Mouse (Mus musculus) ovary, postnatal 10 days (tissue): ENCODE results near the gene Asxl1.

ENCODE experiments used
- DNase-seq: peaks from one replicate; pipeline ENCODE4 v3.0.0; 2022; ENCODE audit warnings: low spot score

The Asxl1 gene

DNA sequence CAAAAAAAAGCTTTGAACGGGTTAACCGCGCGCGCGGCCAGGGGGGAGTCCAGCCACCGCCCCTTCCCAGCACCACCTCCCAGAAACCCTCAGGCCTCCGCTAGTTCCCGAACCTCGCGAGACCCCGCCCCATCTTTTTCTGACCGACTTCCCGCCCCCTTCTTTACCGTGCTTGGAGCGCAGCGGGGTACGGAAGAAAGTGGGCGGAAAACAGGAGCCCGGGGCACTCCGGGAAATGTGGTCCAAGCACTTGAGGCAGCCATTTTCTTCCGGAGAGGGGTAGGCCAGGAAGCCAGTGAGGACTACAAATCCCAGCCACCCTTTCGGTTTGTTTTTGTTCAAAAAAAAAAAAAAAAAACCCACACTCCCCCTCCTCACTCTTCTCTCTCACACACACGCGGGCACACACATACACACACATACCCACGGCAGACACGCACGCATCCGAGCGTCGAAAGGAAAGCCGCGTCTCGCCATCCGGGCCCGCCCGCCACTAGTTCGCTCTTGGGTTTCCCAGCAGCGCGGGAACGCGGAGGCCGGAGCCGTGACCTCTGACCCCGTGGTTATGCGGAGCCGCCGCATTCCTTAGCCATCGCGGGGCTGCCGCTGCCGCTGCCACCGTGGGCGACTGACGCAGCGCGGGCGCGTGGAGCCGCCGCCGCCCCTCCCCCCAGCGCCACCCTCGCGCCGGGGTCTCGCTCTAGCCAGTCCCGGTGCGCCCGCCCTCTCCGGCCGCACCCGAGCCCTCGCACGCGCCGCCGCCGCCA lies at the start of gene Asxl1:
TSS of gene Asxl1 (plus strand) at position 376 of the 767 bp plus-strand sequence.
- peak; percentile 87 for DNase-seq

DNA sequence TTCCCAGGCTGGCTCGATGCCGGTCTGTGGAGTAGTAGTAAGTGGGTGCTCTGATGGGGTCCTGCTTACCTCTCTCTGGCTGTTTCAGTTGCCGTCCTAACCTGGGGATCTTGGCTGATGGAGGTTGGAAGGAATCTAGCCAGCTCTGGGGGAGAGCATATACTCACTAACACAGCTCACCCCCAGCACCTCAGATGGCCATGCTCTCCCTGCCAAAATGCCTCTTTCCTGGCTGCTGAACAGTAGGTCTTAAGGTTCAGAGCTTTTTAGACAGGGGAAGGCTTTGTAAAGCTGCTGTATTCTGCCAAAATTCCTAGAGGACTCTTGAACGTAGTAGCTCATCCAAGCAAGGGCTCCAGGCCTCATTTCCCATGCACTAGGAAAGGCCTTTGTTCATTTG lies 47.9 kb upstream of the Asxl1 start:
- DNase-seq: no peak

DNA sequence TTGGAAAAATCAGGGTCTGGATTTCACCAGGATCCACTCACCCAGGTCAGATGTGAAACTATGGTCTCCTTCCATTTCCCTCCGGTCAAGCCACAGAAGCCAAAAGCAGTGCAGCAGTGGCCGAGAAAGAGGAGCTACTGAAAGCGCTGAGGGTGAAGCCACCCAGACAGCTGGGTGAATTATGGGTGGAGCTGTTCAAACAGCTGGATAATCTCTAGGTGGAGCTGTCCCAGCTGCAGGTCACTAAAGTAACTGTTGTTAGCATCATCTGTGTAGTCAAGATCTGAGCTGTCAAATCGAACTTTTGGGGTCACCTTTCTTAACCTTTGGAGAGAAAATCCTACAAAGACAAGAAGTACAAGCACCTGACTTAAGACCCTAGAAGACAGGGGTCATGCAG lies 47.2 kb upstream of the Asxl1 start:
- no peak for DNase-seq

DNA sequence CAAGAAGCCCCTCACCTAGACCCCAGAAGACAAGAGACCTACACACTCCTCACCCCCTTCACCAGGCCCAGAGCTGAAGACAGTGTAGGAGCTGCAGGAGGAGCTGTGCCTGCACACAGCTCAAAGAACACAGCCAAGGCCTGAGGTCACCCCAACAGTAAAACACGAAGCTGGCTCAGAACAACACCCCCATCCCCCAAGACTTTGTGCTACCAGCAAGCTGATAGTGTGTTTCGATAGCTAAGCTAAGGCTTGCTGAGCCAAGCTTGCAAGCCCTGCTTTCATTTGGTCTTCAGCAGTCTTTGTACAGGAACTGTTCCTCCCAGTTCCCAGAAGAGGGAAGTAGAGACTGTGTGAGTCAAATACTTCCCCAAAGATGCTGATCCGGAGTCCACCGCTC lies 46.8 kb upstream of the Asxl1 start:
- DNase-seq: no peak

DNA sequence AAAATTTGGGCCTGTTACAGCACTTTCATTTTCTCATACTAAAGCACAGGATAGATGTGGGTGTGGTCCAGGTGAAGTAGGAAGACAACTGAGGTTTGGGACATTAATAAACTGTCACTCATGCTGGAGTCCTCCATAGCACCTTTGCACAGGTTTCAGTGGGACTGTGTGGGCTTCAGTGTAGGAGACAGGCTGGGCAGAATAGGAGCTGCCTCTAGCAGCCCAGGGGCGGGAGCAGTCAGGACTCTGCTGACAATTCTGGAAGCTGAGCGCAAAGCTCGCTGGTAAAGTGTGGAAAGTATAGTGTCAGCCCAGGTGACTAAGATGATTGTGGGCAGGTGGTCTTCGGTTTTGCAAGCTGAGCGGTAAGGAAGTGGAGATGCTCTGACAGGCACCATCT lies 44.5 kb upstream of the Asxl1 start:
- DNase-seq: no peak

DNA sequence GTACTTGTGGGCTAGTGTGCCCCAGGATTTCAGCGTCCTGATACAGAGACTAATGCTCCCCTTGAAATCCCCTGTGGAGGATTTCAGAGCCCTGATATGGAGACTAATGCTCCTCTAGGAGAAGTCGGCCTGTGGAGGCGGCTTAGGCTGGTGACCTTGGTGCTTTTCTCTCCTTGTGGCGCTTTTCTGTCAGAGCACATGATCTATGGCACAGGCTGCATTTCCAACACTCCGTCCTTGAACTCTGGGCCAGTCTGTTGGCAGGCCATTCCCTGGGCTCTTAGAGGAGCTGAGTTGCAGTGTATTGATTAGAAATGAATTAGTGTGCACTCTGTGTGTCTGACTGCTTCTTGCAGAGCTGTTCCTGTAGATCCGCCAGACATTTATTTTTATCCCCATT lies 40.4 kb upstream of the Asxl1 start:
- no peak for DNase-seq

DNA sequence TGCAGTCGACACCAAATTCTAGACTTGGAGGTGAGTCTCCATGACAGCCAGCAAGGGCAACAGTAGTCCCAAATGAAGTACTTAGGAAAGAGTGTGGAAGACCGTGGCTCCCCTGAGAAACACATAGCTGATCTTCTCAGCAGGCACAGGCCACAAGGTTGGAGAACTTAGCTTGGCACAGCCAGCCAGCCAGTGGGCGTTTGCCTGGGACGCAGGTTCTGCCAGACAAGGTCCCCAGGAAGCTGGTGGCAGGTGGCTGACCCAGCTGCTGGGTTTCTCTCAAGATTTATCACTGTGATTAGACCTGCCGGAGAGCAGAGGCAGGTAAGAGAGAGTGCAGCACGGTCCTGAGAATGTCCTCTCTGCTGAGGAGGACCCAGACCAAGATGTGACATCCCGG lies 37.0 kb upstream of the Asxl1 start:
- DNase-seq: no peak

DNA sequence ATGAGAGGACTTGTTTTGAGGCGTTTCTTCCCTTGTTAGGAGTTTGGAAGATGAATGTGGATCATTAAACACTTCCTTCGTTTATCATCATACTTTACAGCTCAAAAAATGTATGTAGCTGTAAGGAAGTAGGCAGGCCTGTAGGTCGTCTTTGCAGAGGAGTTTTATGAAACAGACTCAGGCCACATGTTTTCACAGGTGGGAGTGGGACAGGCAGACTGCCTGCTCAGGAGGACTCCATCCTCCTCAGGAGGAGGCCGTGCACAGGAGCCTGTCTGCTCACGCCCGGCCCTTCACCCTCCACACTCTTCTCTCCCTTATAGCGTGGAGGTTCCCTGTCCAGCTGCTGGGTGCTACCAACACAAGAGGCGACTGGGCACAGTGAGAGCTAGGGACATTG lies 36.5 kb upstream of the Asxl1 start:
- no peak for DNase-seq

DNA sequence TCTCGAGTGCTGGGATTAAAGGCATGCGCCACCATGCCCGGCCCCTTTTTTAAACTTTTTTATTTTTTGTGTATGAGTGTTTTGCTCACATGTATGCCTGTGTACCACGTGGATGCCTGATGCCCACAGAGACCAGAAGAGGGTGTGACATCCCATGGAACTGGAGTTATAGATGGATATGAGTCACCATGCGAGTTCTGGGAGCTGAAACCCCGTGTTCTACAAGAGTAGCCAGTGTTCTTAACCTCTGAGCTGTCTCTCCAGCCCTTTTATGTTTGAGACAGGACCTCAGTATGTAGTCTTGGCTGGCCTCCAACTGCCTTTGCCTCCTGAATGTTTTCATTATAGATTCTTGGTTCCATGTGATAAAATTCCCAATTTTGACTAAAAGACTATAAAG lies 35.4 kb upstream of the Asxl1 start:
- DNase-seq: no peak

DNA sequence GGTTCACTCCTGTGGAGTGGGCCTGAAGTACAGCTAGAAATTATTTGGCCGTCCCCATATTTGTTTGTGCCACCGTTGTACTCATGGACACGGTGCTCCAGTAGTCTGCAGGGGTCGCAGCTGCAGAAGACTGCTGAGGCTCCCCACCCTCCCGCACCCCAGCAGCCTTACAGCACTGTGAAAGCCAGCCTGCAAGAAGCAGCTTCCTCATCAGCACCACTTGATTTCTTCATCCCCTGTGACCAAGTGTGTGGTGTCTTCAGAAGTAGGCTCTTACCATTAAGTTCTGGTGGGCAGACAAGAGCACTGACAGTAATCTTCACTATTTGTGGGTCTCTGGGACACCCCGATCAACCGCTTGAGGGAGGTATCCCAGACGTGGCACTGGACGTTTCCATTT lies 32.7 kb upstream of the Asxl1 start:
- DNase-seq: no peak

DNA sequence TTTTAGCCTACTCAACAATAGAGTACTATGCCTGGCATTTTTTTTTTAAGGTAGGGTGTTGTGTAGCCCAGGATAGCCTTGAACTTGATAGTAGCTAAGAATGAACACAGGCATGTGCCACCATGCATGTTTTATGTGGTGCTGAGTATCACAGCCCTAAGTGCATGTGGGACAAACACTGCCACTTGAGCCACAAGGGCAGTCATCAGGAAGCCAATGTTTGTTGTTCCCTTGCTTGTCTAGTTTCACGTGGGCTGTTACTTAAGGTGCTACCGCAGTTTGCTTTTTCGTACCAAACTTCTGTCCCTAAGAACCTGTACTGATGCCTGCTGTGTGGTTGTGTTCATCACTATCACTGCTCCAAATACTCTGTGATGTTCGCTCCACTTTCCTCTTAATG lies 27.2 kb upstream of the Asxl1 start:
- no peak for DNase-seq

DNA sequence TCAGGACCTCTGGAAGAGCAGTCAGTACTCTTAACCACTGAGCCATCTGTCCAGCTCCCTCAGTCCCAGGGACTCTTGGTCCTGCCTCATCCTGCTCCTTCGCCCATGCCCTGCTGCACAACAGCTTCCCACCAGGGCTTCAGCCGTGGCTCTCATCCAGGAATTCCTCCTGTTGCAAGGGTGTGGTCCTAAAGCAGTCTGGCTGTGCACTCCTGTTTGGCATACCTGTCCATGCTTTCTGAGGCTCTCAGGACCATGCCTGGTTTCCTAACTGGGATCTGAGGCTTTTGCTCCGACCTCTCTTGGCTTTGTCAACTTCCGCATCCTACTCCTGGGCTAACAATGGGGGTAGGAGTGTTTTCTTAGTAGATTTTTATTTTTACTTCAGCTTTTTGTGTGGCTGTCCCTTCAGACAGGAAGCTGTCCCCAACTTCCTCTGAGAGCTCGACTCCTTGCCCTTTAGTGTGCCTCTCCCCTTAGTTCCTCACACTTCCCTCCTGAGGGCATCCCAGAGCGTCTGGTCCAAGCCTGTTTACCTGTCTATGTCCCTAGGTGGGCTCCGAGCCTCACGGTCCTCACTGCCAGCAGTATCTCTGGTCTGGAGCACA lies 26.5 kb upstream of the Asxl1 start:
- DNase-seq: no peak

DNA sequence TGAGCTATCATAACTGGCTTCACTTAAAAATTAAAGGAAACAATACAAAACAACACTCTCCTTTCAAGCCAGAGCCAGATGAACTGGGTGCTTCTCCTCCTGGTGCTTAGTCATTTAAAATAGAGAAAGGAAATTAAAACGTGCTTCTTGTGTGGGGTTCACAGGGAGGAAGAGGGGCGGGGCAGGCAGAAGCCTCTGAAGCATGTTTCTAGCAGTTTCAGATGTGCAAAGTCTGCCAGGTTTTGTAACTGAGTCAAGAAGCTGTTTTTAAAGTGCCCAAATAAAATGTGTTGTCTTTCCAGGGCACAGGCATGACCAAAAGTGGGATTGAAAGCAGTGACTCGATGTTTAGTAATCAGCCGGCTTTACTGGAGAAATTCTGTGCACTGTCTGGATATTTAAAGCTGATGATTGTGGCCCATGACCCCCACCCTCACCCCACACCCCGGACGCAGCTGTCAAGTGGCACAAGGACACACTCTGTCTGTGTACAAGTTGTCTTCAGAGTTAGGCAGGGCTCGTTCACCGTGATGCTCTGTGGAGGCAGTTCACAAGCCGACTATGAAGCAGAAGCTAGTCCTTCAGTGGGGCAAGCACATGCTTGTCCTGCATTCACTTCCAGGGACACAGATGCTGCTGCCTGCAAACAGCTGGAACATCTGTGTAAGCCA lies 19.8 kb upstream of the Asxl1 start:
- no peak for DNase-seq

DNA sequence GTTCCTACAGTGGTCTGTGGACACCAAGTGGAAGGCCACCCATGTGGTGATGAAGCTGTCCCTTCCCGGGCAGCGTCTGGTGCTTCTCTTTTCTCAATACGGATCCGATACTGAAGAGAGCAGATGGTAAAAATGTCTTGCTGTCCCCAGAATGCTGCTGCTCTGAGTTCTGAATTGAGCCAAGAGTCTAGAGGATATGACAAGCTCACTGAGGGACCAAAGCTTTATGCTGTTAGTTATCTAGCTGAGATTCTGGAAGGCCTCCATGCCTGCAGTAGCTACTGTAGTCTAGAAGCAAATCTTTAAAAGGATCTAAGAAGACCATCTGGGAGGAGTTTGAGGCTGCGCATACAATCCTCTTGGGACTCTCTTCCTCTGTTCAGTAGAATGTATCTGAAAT lies 13.4 kb upstream of the Asxl1 start:
- DNase-seq: no peak

DNA sequence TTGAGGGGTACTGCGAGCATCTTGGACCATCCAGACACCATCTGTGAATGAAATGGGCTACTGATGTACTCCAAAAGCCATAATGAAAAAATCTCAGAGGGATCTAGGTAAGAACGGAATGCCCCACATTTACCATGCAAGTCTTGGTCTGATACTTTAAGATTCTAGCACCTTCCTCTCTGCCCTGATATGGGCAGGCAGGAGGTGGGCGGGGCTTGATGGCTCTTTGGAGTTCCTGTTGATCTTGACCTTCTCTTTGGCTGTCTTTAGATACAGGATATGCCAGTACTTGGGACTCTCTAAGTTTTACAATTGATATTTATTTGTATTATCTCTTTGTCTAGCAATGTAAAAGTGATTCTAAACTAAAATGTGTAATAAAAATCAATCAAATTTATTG lies 12.6 kb upstream of the Asxl1 start:
- no peak for DNase-seq

DNA sequence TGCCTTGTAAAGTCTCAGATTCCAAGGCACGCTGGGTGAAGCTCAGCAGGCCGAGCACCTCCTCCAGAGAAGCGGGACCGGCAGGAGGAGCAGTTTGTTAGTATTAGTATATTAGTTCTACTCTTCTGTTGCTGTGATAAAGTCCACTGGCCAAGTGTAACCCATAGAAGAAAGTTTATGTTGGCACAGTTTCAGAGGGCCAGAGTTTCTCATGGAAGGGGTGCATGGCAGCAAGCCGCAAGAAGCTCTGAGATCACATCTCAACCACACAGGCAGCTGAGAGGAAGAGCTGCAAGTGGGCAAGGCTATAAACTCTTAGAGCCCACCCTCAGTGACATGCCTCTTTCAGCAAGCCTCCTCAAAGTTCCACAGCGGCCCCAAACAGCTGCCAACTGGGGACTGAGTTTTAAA lies 11.8 kb upstream of the Asxl1 start:
- DNase-seq: no peak

DNA sequence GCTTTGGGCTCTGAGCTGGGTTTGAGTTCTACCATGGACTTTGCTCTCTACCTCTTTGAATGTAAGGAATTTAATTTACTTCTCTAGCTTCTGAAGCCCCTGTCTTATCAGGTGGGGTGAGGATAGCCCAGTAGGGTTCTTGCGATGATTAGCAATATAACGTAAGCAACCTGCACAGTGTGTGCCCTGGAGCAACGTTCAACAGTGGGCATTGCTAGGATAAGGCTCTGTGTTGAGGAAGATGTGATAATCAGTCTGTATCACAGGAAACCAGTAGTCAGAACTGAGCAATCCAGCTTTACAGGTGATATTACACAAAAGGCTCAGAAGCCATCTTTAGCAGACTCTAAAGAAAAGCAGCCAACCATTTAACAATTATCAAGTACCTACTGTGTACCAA lies 11.3 kb upstream of the Asxl1 start:
- no peak for DNase-seq

DNA sequence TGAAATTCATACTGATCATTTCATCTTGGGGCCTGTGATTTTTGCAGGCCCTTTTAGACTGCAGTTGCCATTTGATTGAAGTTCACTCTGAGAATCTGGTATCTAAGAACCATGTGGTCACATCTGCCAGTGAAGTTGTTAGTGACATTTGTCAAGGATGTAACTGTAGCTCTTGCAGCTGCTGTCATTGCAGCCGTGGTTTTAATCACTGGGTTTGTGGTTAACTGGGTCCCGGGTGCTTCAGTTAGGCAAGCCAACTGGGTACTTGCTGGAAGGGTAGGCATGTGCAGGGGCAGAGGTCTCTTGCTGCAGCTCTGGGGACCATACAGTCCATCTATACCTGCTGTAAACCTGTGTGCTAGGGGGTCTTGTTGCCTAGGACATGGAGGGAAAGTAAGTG lies 9.5 kb upstream of the Asxl1 start:
- no peak for DNase-seq

DNA sequence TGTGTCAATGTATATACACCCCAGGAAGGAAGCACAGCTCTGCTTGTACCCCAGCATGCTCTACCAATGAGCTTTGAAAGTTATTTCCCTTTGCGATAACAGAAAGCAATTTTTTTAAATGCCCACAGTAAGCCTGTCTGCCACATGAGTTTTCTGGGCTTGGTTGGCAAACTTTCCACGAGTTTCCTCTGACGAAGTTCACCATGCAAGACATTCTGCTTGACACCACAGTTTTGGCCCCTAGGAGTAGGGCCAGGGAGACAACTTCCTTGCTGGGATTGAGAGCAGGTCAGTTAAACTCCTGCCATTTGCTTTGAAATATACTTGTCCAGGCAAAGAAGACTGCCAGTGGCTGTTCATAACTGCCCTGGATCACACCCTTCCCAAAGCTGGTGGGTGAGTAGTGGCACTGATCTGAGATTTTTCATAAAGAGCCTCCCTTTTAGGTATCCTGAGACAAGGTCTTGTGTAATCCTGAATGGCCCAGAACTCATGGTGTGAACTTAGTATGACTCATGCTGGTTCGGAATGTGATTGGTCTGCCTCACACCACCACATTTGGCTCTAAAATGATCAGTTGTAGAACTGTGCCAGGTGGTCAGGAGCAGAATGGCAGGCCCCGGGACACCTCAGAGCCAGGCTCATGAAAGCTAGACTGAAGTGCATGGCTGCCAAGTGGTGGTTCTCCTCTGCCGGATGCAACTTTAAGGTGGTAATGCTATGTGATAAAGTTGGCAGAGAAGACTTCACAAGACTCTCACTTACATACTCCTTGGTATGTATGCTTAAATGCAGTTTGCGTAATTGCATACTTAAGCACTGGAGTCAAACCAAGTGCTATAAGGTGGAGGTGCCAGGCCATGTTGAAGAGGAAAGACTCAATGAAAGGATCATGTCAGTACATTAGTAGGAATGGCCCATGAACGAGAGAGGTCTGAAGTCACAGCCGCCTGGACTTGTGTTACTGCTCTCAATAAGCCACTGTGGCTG lies 7.0 kb upstream of the Asxl1 start:
- DNase-seq: no peak

DNA sequence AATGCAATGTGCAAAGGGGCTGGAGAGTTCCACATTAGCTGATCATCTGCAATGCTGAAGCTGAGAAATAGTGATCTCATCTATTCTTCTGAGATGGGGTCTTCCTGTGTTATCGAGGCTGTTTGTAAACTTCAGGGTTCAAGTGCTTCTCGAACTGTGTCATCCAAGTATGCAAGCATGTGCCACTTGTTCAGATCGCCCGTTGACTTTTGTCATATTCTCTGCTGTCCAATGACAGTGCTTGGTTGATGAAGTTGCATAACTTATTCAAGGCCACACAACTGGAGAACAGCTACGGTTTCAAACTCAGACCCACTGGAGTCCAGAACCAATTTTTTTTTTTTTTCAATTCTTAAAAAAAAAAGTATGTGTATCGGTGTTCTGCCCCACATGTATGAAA lies 3.5 kb upstream of the Asxl1 start:
- DNase-seq: no peak

DNA sequence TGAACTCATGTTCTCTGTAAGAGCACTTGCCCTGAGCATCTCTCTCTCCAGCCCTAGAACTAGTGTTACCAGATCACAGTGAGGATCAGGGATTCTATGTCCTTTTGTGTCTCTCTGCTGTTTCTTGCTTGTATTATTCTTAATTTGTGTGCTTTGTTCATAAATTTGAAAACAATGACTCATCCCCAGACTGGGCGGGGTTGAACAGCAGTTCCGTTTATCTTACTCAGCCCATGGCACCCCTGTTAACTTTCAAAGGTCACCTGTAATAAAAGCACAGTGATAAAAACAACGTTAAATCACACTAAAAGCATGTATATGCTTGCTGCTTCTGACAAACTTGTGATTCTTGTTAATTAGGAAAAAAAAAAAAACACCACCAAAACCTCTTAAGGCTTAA lies 3.0 kb upstream of the Asxl1 start:
- DNase-seq: no peak

DNA sequence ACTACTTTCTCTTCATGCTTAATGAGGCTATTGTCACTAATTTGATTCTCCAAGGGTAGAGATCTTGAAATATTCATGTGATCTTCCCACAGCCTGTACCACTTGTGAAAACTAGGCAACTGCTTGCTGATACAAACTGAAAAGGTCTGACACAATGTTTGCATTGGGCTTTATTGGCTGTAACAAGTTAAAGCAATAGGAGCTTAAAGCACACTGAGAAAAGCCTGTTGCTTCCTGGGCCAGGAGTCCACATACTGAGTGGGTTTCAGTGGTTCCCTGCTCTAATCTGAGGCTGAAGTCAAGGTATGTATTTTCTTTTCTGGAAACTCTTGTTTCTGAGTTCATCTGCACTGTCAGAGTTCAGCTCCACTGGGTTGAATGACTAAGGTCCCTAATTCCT lies 2.4 kb upstream of the Asxl1 start:
- DNase-seq: no peak
